Mouse (Mus musculus) cerebellum, adult 2 months (tissue): ENCODE data around the gene Asic4.
A peak's percentile ranks its signal among the peaks of the same experiment; 100 is the strongest.

ENCODE experiments used
- CTCF ChIP-seq: fragments of 200-500 bp; IDR thresholded peaks from 2 replicates; pipeline ENCODE4 v1.5.1; 2011; ENCODE audit warnings: low read depth, mild to moderate bottlenecking, control low read depth, low read length, moderate library complexity, borderline replicate concordance; ENCODE audit not compliant: insufficient read depth
- POLR2A ChIP-seq: fragments of 200-500 bp; IDR thresholded peaks from 2 replicates; pipeline ENCODE4 v1.6.1; 2011; ENCODE audit warnings: low read length, control low read depth, borderline replicate concordance; ENCODE audit not compliant: insufficient read depth

GRCm38 (mm10) chr1:75521321-75522031 is 71.2 kb downstream of the Asic4 start, which contains the start of gene Stk11ip:
- TF ChIP-seq CTCF = no peak
- TF ChIP-seq POLR2A = peak; percentile 85; the same call in 1 of the 2 replicates
